Mouse (Mus musculus) neutrophil, adult 5-6 weeks (primary cell): Measurements from ENCODE around the gene Tom1l2. TPM values are rescaled to one million over a fixed set of nuclear protein-coding genes. Genes with fewer than 3 reads are reported as not detected.

Experiments used
- ATAC-seq: fragments of 151-379, 151-347 bp; 2 replicates; pipeline ENCODE4 v1.8.0; 2017; ENCODE audit warnings: mild to moderate bottlenecking, moderate TSS enrichment; ENCODE audit not compliant: insufficient number of reproducible peaks, poor library complexity, low FRiP score, severe bottlenecking; ENCODE audit errors: extremely low read depth
- total RNA-seq: library from RNA; stranded (forward); fragments of 200-1000 nt; gene quantifications from 2 replicates; pipeline ENCODE4 v1.2.3, GENCODE M21; 2017

The Tom1l2 gene
- total RNA-seq, 1 experiment from 2014 or later = 16.3 TPM

DNA sequence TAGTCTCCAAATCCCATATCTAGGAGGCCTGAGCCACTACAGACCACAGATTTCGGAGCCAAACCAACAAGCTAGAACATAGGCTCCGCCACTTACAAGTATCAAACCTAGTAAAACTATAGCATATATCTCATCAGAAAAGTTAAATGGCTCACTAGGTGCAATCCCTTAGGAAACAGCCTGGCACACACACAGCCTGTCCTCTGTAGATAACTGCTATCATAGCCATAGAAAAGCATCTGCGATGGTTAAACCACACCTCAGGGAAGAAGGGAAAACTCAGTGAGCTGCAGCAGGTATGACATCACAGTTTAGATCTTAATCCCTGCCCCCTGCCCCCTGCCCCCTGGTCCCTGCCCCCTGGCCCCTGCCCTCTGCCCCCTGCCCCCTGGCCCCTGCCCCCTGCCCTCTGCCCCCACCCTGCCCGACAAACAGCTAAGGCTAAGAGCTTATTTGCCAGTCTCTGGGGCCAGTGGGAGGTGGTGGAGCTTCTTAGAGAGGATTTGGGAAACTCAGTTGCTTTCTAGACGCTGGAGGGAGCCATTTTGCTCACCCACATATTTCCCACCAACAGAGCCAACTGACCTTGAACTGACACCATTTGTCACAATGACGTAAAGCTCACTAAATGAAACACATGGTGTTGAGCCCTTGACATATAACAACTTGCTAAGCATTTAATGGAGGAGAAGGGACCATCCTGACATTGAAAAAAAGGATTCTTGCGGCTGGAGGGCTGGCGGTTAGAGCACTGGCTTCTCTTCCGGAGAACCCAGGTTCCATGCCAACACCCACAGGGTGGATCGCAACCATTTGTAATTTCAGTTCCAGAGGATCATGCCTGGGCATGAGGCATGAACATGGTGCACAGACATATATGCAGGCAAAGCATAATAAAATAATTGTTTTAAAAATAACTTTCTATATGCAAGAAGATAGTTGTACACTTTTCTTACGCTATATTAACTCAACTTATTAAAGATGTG lies 72.0 kb downstream of the Tom1l2 start:
- ATAC-seq = no peak

DNA sequence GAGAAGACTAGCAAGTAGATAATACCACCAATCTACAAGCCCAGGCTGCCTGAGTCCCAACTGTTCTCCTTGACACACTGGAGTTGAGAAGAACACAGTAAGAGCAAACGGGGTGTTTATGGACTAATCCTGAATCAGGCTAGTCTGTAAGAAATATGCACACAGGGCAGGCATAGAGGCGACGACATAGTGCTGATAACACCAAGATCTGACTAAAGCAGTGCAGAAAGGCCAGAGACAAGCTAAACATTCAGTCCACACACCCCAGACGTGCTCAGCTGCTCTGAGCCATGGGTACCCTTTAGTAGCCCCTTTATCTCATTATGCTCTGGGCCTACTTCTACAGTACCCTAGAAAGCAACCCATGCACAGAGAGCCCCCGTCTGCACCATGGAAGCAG lies 73.2 kb downstream of the Tom1l2 start:
- no peak for ATAC-seq

DNA sequence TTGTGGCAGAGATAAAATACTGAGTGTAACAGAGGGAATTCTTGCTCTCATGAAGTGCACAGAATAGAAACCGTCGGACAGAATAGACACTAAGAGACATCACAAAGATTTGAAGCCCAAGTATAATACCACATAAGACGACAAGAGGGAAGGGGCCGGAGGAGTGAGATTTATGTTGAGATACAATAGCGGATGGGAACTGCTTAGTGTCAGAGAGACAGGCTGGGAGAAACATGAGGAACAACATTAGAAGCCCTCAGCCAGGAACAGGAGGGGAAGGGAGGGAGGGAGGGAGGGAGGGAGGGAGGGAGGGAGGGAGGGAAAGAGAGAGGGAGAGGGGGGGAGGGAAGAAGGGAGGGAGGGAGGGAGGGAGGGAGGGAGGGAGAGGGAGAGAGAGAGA lies 74.9 kb downstream of the Tom1l2 start:
- ATAC-seq = no peak

DNA sequence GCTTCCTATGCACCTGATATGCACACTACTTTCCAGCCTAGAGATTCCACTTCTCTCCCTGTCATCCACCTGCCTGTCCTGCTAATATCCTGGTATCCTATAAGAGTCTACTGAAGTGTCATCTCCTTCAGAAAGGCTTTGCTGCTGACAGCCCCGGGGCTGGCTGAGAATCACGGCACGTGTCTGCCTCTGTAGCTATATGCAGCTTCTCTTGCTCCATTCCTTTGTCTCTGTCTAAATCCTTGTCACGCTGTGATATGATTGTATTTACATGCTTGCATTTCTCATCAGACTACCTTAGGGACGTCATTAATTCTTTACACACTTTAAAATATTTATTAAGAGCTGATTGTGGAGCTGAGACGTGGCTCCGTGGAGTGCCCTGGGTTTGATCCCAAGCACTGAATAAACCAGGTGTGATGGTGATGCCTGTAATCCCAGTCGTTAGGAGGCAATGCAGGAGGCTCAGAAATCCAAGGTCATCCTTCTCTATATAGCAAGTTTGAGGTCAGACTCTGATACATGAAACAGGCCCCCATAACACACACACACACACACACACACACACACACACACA lies 75.5 kb downstream of the Tom1l2 start:
- no peak for ATAC-seq

DNA sequence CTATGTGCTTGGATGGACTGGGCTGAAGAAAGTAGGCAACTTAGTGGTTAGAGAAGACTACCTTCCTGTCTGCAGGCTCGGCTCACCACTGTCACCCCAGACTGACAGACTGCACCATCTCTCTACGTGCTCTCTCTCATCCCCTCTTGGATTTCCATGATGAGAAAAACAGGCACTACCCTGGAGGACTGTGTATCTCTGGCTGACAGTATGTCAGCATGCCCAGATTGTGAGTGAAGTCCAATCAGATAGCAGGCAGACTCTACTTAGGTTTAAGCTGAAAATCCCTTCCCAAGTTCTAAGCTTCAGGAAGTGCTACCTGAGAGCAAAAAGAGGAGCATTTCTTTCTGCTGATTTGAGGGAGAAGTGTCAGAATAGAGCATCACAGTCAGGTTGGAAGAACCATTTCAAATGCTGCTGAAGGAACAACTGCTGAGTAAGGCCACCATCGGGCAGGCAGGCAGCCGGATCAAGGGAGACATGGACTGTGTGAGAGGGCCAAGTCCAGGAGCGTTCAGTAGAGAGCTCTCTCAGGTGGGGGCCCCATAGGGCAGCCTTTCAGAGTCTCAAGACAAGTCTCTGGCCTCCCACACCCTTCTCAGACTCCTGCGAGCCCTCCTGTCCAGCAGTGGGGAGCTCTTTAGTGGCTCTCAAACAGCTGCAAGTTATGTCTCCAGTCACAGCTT lies 76.2 kb downstream of the Tom1l2 start:
- no peak for ATAC-seq

DNA sequence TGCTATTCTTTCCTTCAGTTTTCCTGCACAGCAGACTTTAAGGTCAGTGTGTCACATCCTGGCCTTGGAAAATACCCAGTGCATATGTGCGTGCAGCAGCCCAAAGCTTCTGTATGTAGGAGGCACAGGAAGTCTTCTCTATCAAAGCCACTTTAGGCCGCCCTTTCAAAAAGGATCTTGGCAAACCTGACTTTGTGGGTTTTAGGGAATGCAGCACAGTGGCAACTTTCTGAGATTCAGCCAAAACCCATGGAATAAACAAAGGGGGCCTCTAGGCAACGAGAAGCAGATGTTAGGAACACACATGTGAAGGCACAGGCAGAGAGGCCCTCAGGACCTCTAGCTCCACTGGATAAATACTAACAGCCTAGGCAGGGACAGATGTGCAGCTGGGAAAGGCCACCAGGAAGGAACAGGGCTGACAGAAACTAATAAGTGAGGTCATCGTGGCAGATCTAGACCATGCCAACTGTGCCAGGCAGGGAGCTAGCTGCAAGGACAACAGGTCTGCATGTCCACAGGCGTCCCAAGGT lies 79.4 kb downstream of the Tom1l2 start:
- ATAC-seq = no peak

DNA sequence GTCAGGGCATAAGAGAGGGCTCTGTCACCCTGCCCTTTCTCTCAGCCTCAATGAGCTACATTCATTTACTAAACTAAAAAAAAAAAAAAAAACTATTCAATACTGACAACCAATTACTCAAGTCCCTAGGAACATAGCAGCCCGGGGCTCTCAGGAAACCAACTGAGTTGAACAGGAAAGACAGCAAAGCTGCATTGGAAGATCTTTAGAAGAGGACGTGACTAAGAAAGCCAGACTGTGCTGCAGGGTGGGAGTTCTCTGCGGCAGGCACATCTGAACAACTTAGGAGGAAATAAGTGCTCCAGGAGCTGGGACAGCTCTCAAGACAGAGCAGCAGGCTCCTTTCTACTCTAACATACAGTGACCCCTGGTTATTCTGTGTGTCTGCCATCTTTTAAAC lies 84.1 kb downstream of the Tom1l2 start:
- no peak for ATAC-seq

DNA sequence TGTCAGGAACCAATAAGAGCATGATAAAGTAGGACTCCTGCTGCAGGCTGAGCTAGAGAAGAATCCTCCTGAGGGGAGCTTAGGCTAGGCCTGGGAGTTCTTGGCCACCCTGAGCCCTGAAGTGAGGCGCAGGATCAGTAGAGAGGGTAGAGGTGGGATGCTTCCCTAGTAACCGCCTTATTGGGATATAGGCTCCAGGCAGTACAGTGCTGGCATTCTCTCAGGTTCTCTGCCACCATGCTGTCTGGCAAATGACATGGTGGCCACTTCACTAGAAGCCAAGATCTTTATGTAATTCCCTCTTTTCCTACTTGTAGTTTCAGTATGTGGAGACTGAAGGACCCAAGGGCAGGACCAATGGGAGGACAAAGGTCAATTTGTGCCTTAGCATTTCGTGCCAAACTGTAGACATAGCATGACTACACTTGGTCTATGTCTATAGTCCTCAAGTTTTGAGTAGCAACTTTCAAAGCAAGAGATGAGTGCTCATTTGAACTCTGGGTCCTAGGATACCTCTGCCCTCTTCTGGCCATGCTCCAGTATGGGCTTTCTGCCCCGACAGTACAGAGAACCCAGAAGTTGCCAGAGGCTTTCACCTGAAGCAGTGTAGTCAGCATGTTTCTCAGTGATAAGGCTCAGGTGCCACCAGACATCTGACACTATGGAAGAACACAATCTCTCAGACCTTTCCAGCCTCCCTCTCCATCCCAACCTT lies 87.3 kb downstream of the Tom1l2 start:
- ATAC-seq = no peak

DNA sequence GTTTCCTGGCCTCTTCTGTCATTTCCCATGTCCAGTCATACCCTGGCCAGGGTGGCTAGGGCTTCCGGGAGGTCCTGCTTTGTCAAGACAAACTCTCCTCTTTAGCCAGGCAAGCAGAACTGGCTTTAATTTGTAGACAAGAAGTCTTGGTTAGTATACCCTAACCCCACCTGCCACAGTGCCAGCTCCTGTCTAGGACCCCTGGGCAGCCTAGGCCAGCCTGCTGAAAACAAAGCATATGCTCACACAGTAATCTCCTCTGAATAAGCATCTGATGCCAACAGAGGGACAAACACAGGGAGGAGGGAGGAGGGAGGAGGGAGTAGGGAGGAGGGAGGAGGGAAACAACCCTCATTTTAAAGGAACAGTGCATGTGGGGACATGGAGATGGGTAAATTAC lies 88.1 kb downstream of the Tom1l2 start:
- no peak for ATAC-seq

DNA sequence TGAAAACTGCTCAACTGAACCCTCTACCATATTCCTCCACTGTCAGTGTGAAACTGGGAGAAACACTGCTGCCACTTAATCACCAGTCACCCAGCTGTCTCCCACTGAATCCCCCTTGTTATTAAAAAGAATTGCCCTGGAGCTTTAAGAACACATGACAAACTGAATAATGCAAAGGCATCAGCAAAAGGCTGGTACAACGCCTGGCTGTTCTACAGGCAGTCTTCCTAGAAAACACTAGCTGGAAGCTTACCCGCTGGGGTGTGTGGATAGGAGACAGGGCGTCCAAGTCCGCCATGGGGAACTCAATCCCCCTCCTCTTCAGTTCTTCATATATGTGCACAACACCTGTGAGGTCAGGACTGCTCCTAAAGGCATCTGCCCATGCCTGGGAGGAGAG lies 90.3 kb downstream of the Tom1l2 start:
- ATAC-seq = no peak

DNA sequence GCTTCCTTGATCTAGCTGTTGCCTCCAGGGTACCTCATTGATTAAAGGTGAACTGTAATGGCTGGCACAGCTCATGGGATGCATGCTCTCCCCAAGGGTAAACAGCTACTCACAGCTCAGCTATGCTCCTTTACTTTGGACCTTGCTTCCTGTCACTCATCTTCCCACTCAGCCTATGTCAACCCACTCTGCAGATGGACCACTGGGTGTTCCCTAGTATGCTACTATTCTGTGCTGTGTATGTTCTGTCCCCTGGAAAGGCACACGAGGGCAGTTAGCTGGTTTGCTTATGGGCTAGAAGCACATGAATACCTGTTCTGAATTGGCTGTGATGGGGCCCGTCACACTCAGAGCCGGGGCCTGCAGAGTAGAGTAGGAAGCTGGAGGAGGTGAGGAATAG lies 92.0 kb downstream of the Tom1l2 start:
- ATAC-seq = no peak

DNA sequence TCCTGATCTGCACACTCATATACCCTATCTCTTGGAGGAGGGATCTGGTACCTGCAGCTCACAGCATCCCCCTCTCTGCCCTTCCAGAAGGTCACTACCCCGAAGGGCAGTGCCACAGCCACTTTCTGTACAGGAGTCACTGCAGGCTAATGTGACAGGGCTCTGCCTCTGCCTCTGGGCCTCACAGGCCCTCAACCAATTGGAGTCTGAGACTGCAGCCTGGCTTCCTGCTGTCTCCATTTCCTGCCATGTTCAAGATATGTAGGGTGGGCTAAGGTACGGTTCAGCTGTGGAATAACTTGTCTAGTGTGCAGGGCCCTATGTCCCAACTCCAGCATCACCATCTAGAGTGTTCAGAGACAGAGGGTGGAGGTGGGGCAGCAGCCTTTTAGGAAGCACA lies 95.0 kb downstream of the Tom1l2 start:
- no peak for ATAC-seq

DNA sequence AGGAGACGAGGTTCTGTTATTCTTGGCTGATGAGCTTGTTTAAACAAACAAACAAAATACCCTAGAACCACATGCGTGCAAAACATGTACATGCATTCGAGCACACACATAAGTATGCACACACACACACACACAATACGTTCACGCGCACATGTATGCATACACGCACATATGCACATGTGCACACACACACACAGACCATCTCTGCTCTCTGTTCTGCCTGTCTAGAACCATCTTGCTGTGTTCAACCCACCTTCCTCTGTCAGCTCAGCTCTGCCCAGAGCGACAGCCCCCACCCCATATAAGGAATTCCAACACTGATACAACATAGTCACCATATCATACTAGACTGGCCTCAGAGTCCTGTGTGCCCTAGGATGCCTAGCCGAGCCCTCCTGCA lies 96.0 kb downstream of the Tom1l2 start:
- ATAC-seq = no peak

DNA sequence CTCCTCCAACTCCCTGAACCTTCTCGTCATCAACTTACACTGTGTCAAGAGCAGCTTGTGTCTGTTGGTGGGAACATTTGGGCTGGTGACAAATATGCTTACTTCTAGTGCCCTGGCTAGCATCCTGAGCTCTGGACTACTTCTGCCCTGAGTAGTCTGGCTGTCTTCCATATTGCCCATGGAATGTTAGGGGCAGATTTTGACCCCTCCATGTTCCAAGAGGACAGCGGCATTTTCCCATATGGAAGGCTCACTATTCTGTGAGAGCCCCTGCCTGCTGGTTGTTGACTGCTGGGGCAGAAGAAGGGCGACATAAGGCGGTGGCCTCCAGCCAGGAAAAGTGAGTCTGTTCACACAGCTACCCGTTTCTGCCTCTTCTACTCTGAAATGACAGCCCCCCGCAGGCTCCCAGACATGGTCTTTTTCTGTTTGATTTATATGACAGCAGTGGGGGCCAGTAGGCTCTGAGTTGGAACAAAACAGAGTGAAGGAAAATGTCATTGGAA lies 96.5 kb downstream of the Tom1l2 start:
- no peak for ATAC-seq

DNA sequence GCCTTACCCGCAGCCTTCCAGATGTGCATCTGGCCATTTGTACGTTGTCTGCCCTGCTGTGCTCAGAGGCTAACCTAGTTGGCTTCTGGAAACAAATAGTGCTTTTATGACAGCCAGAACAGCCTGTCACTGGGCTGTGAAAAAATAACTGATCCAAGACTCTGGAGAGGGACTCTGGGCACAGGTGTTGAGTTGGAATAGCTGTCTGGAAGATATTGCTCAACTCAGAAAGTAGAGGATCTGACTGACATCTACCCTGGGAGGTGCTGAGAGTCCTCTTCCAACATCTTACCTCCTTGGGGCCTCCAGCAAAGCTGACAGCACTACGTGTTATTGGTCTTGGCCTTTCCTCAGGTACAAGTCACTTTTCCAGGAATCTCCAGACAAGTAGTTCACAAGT lies 97.1 kb downstream of the Tom1l2 start:
- ATAC-seq = no peak

DNA sequence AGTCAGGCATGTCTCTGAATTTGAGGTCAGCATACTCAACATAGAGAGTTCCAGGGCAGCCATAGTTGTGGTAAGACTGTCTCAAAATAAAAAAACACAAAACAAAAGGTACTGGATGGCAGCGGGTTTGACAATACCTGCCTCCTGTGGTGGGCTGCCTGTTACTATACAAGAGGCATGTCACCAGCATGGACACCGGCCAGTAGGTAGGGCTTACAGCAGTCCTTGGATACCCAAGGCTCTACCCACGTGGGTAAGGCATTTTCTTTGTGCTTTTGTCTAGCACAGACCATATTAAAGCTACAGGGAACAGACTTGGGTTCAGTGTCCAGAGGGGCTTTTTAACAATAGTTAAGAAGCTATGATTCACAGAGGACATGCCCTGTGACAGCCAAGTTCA lies 97.5 kb downstream of the Tom1l2 start:
- ATAC-seq = no peak

DNA sequence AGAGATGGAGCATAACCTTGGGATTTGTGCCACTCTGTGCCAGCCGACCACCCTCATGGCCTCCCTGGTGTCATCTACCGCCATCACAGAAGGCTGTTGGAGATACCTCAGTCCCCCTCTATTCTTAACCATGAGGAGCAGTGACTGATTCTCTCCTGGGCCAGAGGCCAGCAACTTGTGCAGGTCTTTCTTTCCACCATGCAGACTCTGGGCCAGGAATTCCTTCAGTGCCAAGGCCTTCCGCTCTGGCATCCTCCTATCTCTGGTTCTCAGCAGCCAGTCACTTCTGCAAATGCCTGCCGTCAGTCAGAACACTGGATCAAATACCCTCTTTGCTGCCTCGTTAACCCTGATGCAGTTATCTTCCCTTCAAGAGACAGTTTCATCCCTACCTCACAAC lies 98.4 kb downstream of the Tom1l2 start:
- ATAC-seq = no peak

DNA sequence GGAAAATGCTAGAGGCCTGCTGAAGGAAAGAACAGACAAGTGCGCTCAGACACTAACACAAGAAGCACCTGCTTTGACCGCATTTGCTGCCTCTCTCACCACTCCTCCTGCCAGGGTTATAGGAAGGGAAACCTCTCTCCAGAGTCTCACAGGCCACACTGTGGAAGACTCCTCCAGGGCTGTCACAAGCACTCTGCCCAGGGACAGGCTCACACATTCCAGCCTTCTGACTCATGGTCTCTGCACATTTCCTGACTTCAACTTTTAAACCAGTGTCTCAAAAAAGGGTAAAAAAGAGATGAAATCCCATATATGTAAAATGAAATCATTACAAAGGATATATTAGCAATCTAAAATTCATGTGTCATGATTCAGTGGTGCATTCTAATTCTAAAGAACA lies 99.2 kb downstream of the Tom1l2 start:
- ATAC-seq = no peak
